Comparison of ENCODE assay signal across 19 mouse cellular contexts in genomic region chr14:99375040-99375610, GRCm38 (mm10).
"Had no signal": no experiment of that assay in that cellular context is flagged by ENCODE, and none has a peak within 500 bp of the region (broad histone marks: within the 10 kb centered on the region; RNA-seq: fewer than 3 reads in every experiment).

No protein-coding gene starts in this region.

- H3K9me3 ChIP-seq: kidney, embryonic 15.5 days; limb, embryonic 12.5 days; limb, embryonic 15.5 days had no signal

- H3K36me3 ChIP-seq: kidney, embryonic 15.5 days; limb, embryonic 12.5 days; limb, embryonic 15.5 days had no signal

- H3K9ac ChIP-seq: kidney, embryonic 15.5 days; limb, embryonic 12.5 days; limb, embryonic 15.5 days; liver, embryonic 14.5 days; liver, postnatal 0 days; lung, embryonic 14.5 days had no signal

- H3K27ac ChIP-seq: kidney, embryonic 15.5 days; limb, embryonic 12.5 days; limb, embryonic 15.5 days; liver, embryonic 14.5 days; macrophage had no signal

- ATAC-seq: liver, postnatal 0 days; lung, postnatal 0 days had no signal

- H3K4me3 ChIP-seq: kidney, embryonic 15.5 days; limb, embryonic 12.5 days; limb, embryonic 15.5 days had no signal

- H3K27me3 ChIP-seq: kidney, embryonic 15.5 days; limb, embryonic 12.5 days; limb, embryonic 15.5 days had no signal

- DNase-seq: kidney, adult 11 months; kidney, adult 8-10 months; kidney, postnatal 10 days; kidney, postnatal 36 days; left cerebral cortex, postnatal 4 days; liver, postnatal 0 days; lung, embryonic 14.5 days; midbrain, embryonic 14.5 days; right cerebral cortex, adult 18-20 months; right cerebral cortex, postnatal 14 days; right cerebral cortex, postnatal 4 days; thymus, postnatal 25 days had no signal

- H3K4me2 ChIP-seq: kidney, embryonic 15.5 days; limb, embryonic 12.5 days; limb, embryonic 15.5 days; liver, embryonic 11.5 days; lung, embryonic 14.5 days had no signal

- H3K4me1 ChIP-seq: kidney, embryonic 15.5 days; limb, embryonic 12.5 days; limb, embryonic 15.5 days had no signal
